Mouse (Mus musculus) cortical plate, adult 2 months (tissue): Measurements from ENCODE around the gene Pithd1.

Experiments used
- CTCF ChIP-seq: fragments of 200-500 bp; IDR thresholded peaks from 2 replicates; pipeline ENCODE4 v1.5.1; 2011; ENCODE audit warnings: mild to moderate bottlenecking, control low read depth, low read length; ENCODE audit not compliant: insufficient read depth; ENCODE audit errors: extremely low read depth
- POLR2A ChIP-seq: fragments of 200-500 bp; IDR thresholded peaks from 2 replicates; pipeline ENCODE4 v1.6.1; 2011; ENCODE audit warnings: mild to moderate bottlenecking, low read length, control low read depth; ENCODE audit not compliant: insufficient read depth; ENCODE audit errors: extremely low read depth

DNA sequence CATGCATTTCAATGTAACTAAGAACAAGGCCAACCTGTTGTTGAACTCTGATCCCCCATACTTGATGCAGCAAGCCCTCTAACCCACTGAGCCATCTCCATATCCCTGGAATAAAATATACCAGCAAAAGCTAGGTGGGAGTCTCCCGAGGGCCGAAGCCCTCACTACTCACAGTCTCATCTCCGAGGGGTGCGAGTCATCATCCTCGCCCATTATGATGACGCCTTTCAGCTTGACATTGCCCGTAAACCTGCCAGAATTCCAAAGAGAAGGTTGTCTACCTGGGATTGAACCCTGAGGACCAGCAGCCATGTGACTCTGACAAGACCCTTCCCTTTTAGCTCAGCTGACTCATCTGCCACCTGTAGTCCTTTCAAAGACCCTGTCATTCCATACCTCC lies 1.3 kb downstream of the Pithd1 start:
- TF ChIP-seq POLR2A (no peak), CTCF (no peak)
